Mouse (Mus musculus) urinary bladder, adult 2 months (tissue): ENCODE results near the gene Isca2. TPM values are rescaled to one million over a fixed set of nuclear protein-coding genes. Genes with fewer than 3 reads are reported as not detected.

Source experiments
- DNase-seq: peaks from one replicate; pipeline ENCODE4 v3.0.0; 2022; ENCODE audit warnings: low spot score
- polyA plus RNA-seq: library from polyadenylated mRNA; depleted of rRNA; stranded (reverse); fragments of >200 nt; gene quantifications from 2 replicates; pipeline ENCODE4 v1.2.3, GENCODE M21; 2012; rRNA removed

Gene Isca2
- polyA plus RNA-seq, 1 experiment, result 88.9 TPM

DNA sequence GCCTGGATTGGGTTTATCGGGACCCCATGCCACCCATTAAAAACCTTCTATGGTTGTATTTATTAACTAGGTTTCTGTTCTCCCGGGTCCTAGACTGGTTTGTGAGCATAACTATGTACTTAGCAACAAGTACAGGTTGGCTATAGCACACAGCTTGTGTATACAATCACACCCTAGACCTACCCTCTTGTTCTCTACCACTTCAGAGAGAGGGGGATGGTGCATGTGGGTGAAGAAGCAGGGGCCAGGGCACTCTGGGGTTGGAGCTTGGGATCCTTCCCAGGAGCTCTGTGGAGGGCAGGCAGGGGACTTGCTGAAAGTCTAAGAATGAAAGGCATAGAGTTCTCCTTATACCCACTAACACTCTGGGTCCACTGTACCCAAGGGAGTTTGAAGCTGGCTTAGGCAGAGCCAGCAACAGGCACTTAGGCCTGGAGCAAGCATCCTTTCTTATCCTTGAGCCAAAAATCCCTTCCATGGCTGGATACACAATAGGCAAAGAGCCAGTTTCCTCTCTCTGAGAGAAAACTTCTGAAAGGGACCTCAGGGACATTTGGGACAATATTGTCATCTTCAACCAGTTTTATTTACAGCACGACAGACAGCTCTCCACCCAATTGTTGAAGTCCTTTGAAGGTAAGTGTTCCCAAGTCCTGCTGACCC is 41.7 kb downstream of the Isca2 start:
- no peak for DNase-seq

DNA sequence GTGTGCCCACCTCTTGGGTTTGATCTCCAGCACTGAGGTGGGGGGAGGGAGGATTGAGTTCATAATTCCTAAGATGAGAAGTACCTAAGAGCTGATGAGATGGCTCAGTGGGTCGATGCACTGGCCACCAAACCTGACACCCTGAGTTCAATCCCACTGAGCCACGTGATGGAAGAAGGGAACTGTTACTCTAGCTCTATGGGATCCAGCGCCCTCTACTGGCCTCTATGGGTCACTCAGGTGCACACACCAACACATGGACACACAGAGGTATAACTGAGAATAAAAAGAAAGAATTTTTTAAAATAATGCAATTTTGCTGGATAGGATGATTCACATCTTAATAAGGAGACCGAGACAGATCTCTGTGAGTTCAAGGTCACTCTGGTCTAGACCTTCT is 45.4 kb downstream of the Isca2 start:
- DNase-seq, result no peak

DNA sequence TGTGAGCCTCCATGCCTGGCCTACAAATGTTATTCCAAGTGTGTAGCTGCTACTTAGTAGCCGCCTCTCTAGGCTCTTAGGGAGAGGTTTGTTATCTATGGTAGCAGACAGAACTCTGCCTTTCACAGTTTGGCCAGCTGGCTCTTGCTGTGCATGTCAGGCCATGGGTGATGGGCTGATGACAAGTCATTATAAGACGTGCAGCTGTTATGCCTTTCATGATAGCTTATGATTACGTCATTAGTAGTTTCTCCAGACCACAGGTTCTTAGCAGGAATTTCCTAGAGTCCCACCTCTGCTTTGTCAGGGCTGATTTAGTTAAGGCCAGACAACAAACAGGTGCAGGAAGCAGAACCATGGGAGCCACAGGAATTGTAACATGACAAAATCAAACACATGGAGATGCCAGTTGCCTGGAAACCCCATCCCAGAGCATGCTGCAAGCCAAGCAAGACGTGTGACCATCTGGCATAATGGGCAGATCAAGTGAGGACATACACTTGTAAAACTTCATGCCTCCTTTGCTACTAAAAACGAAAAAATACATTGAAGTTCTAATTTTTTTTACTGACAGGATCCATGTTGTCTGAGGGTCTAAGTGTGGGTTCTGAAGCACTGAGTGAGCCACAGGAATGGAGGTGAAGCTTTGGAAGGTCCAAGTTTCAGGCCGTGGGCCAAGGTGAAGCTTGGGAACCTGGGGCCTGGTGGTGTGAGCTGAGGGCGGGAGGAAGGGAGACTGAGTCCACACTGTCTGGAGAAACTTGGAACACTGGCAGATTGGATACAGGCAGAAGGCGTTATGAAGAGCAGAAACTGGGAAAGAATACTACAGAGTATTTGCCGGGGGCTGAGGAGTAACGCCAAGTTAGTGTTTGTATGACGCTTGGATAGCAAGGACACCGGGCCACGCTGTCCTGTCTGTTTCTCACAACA is 46.5 kb downstream of the Isca2 start:
- no peak for DNase-seq

DNA sequence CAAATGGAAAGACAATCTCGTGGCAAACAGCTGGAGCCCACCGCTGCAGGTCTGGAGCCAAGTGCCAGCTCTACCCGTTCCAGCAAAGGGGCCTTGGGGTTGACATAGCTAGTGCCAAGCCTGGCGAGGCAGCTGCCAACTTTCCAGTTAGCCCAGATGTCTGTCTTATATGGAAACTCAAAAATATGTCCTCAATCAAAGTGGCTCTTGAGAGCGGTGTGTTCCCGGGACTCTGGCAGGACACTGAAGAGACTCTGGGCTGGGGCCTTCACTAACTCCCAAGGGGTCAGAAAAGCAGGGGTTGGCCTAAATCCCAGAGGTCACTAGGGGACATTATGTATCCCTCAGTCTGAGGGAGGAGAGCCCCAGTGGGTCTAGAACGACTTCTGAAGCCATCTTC is 50.5 kb downstream of the Isca2 start:
- no peak for DNase-seq

DNA sequence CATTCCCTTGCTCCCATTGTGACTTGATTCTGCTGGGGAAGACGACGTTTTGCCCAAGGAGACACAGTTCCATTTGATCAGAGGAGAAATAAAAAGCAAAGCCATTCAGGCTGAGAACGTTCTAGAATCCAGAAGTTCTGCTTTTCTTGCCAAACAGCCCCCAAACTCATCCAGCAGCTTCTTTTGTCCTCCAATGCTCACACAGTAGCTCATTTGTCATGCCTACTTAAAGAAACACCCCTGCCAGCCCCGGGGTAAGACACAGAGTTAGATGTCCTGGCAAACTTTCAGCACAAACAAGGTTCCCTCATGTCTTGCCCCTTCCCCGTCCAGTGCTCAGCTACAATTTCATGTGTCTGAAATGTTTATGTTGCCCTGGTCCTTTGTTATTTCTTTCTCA is 51.2 kb downstream of the Isca2 start:
- DNase-seq, result no peak

Other genes starting within 250 kb of the Isca2 start
- gene Vsx2, start 203.5 kb upstream of the Isca2 start, polyA plus RNA-seq, result 0.01 TPM in 1 of 2 replicates, not detected in the other
- gene Abcd4, start 155.8 kb upstream of the Isca2 start, polyA plus RNA-seq, result 31.0 and 39.8 TPM in 2 replicates
- gene Vrtn, start 132.2 kb upstream of the Isca2 start, polyA plus RNA-seq, result not detected in 2 replicates
- gene Syndig1l, start 74.4 kb upstream of the Isca2 start, polyA plus RNA-seq, result 0.01 TPM in 1 of 2 replicates, not detected in the other
- 85.8 and 90.2 TPM in 2 replicates for gene Npc2, start 99 bp upstream of the Isca2 start, polyA plus RNA-seq
- gene Ltbp2, start 103.3 kb downstream of the Isca2 start, polyA plus RNA-seq, result 0.99 and 1.7 TPM in 2 replicates
- 102 and 107 TPM in 2 replicates for gene Fcf1, start 197.6 kb downstream of the Isca2 start, polyA plus RNA-seq
- gene Arel1, start 197.6 kb downstream of the Isca2 start, polyA plus RNA-seq, result 22.3 and 22.6 TPM in 2 replicates
- gene Ylpm1, start 223.1 kb downstream of the Isca2 start, polyA plus RNA-seq, result 26.9 and 31.9 TPM in 2 replicates